Mouse (Mus musculus) CH12.LX (cell line): Measurements from ENCODE around the gene Clspn. TPM values are rescaled to one million over a fixed set of nuclear protein-coding genes. Genes with fewer than 3 reads are reported as not detected.

ENCODE experiments used
- DNase-seq: peaks from one replicate; pipeline ENCODE4 v3.0.0-alpha.2; 2013; ENCODE audit errors: extremely low read depth
- H3K27ac ChIP-seq: 2 replicates; pipeline ENCODE4 v1.5.1; 2012; ENCODE audit warnings: low read depth, mild to moderate bottlenecking, control low read depth, moderate library complexity; ENCODE audit not compliant: insufficient read depth
- H3K27me3 ChIP-seq: replicated peaks from 2 replicates; pipeline ENCODE3; 2012; ENCODE audit warnings: inconsistent platforms
- H3K36me3 ChIP-seq, 2 experiments: replicated peaks in 1 of 2; 2 replicates each; pipeline versions ENCODE3 to v1.6.1; 2012; ENCODE audit warnings: inconsistent platforms in 1 of 2, low read length in 1 of 2, mild to moderate bottlenecking in 1 of 2, mixed read lengths in 1 of 2, moderate library complexity in 1 of 2; ENCODE audit not compliant: control insufficient read depth in 1 of 2, insufficient read depth in 1 of 2
- H3K4me1 ChIP-seq, 2 experiments: 2 replicates each; pipeline ENCODE4 v1.6.1; 2012; ENCODE audit warnings: inconsistent platforms in 1 of 2, moderate library complexity in 1 of 2; ENCODE audit not compliant: insufficient read depth in 2 of 2, control insufficient read depth in 1 of 2
- H3K4me2 ChIP-seq: 2 replicates; pipeline ENCODE4 v1.6.1; 2012; ENCODE audit warnings: low read depth, mild to moderate bottlenecking, control low read depth; ENCODE audit not compliant: poor library complexity, insufficient read depth, severe bottlenecking
- H3K4me3 ChIP-seq, 3 experiments: fragments of 150-350 bp in 1 of 3; sonication (generic) in 1 of 3; replicated peaks in 1 of 3; 2 replicates each; pipeline versions ENCODE3 to v1.5.1; 2011 to 2012; ENCODE audit warnings: low read depth in 2 of 3, low read length in 2 of 3, mild to moderate bottlenecking in 2 of 3, moderate library complexity in 2 of 3, control low read depth in 1 of 3, improper control_type of control experiment in 1 of 3, inconsistent platforms in 1 of 3, mixed read lengths in 1 of 3; ENCODE audit not compliant: poor library complexity in 1 of 3
- H3K79me2 ChIP-seq: replicated peaks from 2 replicates; pipeline ENCODE4 v1.6.1; 2012; ENCODE audit warnings: mild to moderate bottlenecking, moderate library complexity; ENCODE audit not compliant: control insufficient read depth, poor library complexity, insufficient read depth, severe bottlenecking; ENCODE audit errors: extremely low read depth
- H3K9ac ChIP-seq: 2 replicates; pipeline ENCODE4 v1.6.1; 2012; ENCODE audit warnings: low read depth, mild to moderate bottlenecking, control low read depth, moderate library complexity; ENCODE audit not compliant: insufficient read depth
- H3K9me3 ChIP-seq: replicated peaks from 2 replicates; pipeline ENCODE3; 2012; ENCODE audit warnings: low read length, inconsistent platforms, mixed read lengths
- BHLHE40 ChIP-seq: IDR thresholded peaks from 2 replicates; pipeline ENCODE4 v1.6.1; 2011; ENCODE audit warnings: mild to moderate bottlenecking, low read depth, low read length, improper control_type of control experiment
- CHD1 ChIP-seq: IDR thresholded peaks from 2 replicates; pipeline ENCODE4 v1.6.1; 2012; ENCODE audit warnings: low read depth, low read length, improper control_type of control experiment, inconsistent platforms
- CHD2 ChIP-seq: IDR thresholded peaks from 2 replicates; pipeline ENCODE4 v1.6.1; 2011; ENCODE audit warnings: low read length, improper control_type of control experiment
- ELF1 ChIP-seq: IDR thresholded peaks from 2 replicates; pipeline ENCODE4 v1.6.1; 2014; ENCODE audit warnings: low read depth, mild to moderate bottlenecking, inconsistent platforms, low read length, improper control_type of control experiment
- EP300 ChIP-seq: IDR thresholded peaks from 2 replicates; pipeline ENCODE4 v1.6.1; 2011; ENCODE audit warnings: low read length, improper control_type of control experiment
- ETS1 ChIP-seq: conservative IDR thresholded peaks from 2 replicates; pipeline ENCODE4 v1.6.1; 2012; ENCODE audit warnings: low read depth, mild to moderate bottlenecking, inconsistent platforms, low read length, improper control_type of control experiment, moderate library complexity
- GABPA ChIP-seq: IDR thresholded peaks from 2 replicates; pipeline ENCODE4 v1.6.1; 2012; ENCODE audit warnings: low read depth, low read length, improper control_type of control experiment, inconsistent platforms; ENCODE audit not compliant: insufficient replicate concordance
- HCFC1 ChIP-seq: IDR thresholded peaks from 2 replicates; pipeline ENCODE4 v1.6.1; 2012; ENCODE audit warnings: low read depth, mild to moderate bottlenecking, inconsistent platforms, low read length, improper control_type of control experiment
- IRF4 ChIP-seq: IDR thresholded peaks from 2 replicates; pipeline ENCODE4 v1.6.1; 2014; ENCODE audit warnings: low read depth, mild to moderate bottlenecking, inconsistent platforms, low read length, improper control_type of control experiment
- JUN ChIP-seq: IDR thresholded peaks from 2 replicates; pipeline ENCODE4 v1.6.1; 2011; ENCODE audit warnings: low read depth, mild to moderate bottlenecking, low read length, improper control_type of control experiment, moderate library complexity; ENCODE audit not compliant: insufficient read depth
- JUND ChIP-seq: conservative IDR thresholded peaks from 2 replicates; pipeline ENCODE4 v1.6.1; 2011; ENCODE audit warnings: low read depth, low read length, improper control_type of control experiment
- KAT2A ChIP-seq: IDR thresholded peaks from 2 replicates; pipeline ENCODE4 v1.6.1; 2012; ENCODE audit warnings: low read length, improper control_type of control experiment, inconsistent platforms; ENCODE audit not compliant: insufficient replicate concordance
- MEF2A ChIP-seq: IDR thresholded peaks from 2 replicates; pipeline ENCODE4 v1.6.1; 2014; ENCODE audit warnings: low read depth, mild to moderate bottlenecking, inconsistent platforms, low read length, improper control_type of control experiment, borderline replicate concordance
- MXI1 ChIP-seq: IDR thresholded peaks from 2 replicates; pipeline ENCODE4 v1.6.1; 2011; ENCODE audit warnings: mild to moderate bottlenecking, low read depth, low read length, improper control_type of control experiment
- POLR2A ChIP-seq: IDR thresholded peaks from 2 replicates; pipeline ENCODE4 v1.6.1; 2011; ENCODE audit warnings: low read depth, mild to moderate bottlenecking, improper control_type of control experiment, low read length
- POLR2AphosphoS2 ChIP-seq: IDR thresholded peaks from 2 replicates; pipeline ENCODE4 v1.6.1; 2011; ENCODE audit warnings: low read depth, low read length, improper control_type of control experiment
- RCOR1 ChIP-seq: conservative IDR thresholded peaks from 2 replicates; pipeline ENCODE4 v1.6.1; 2012; ENCODE audit warnings: low read depth, mild to moderate bottlenecking, inconsistent platforms, low read length, improper control_type of control experiment
- SIN3A ChIP-seq: IDR thresholded peaks from 2 replicates; pipeline ENCODE4 v1.6.1; 2012; ENCODE audit warnings: low read length, improper control_type of control experiment, inconsistent platforms
- TCF12 ChIP-seq: IDR thresholded peaks from 2 replicates; pipeline ENCODE4 v1.6.1; 2014; ENCODE audit warnings: low read depth, mild to moderate bottlenecking, inconsistent platforms, low read length, improper control_type of control experiment
- USF2 ChIP-seq: conservative IDR thresholded peaks from 2 replicates; pipeline ENCODE4 v1.6.1; 2011; ENCODE audit warnings: low read depth, low read length, improper control_type of control experiment
- ZKSCAN1 ChIP-seq: IDR thresholded peaks from 2 replicates; pipeline ENCODE4 v1.6.1; 2012; ENCODE audit warnings: low read depth, inconsistent platforms, low read length, improper control_type of control experiment, borderline replicate concordance
- dilution Hi-C: fragments of 300-500 bp; cut with MboI; formaldehyde crosslinking; loops from 2 replicates; pipeline ENCODE4 v1.14.3; 2020; ENCODE audit warnings: low sequenced_read_pairs; ENCODE audit not compliant: extremely low pct_unique_long_range_greater_than_20kb, extremely low pct_ligation_motif_present
- in situ Hi-C: fragments of 300-500 bp; cut with MboI; formaldehyde crosslinking; loops from 3 replicates; pipeline ENCODE4 v1.14.3; 2019; ENCODE audit warnings: low sequenced_read_pairs, low pct_ligation_motif_present, low pct_unique_long_range_greater_than_20kb, mixed read lengths
- polyA plus RNA-seq: library from polyadenylated mRNA; unstranded; fragments of >175 nt; gene quantifications from 2 replicates; pipeline ENCODE4 v1.2.1, GENCODE M21; 2012; ENCODE audit warnings: low read depth; ENCODE audit not compliant: insufficient read length
- total RNA-seq, 2 experiments: library from RNA; depleted of rRNA; stranded (reverse); fragments of 300-350 nt in 1 of 2; fragments of >200 nt in 1 of 2; gene quantifications; 2 replicates each; pipeline ENCODE4 v1.2.3; 2012 to 2014

Clspn gene
- total and polyA plus RNA-seq, 3 experiments: 25.5 to 90.0 (median 34.9) TPM

DNA sequence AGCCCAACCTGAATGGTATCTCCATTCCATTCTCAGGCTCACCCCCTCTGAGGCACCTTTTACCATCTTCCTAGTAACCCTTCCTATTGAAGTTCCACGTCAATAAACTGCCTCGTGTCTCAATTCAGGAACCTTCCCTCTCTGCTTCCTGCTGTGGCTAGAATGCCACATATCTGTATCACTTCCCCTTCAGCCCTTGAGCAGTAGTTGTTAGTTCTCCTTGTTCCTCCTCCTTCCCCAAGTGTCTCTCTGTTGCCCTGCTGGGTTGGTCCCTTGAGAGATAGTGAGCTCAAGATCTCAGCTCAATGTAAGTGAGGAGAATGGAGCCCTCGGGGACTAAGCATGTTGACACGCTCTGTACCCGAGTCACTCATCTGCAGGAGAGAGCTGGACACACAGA is 19.9 kb upstream of the Clspn start:
- peak; percentile 87 for DNase-seq
- TF ChIP-seq POLR2AphosphoS2 (no peak), RCOR1 (0 out of 2 replicates have a peak, but pooled peaks have one; percentile 24), ELF1 (peak; percentile 45; the same call in 1 of the 2 replicates), POLR2A (peak; percentile 39; the same call in 1 of the 2 replicates), CHD2 (no peak), HCFC1 (no peak; the same call in 1 of the 2 replicates), MEF2A (no peak), ZKSCAN1 (no peak), EP300 (peak; percentile 86), JUN (no peak), BHLHE40 (peak; percentile 63), TCF12 (peak; percentile 52; the same call in 1 of the 2 replicates), KAT2A (0 out of 2 replicates have a peak, but pooled peaks have one; percentile 64), ETS1 (peak; percentile 62), IRF4 (peak; percentile 89), SIN3A (peak; percentile 66), MXI1 (peak; percentile 36; the same call in 1 of the 2 replicates), JUND (no peak)

DNA sequence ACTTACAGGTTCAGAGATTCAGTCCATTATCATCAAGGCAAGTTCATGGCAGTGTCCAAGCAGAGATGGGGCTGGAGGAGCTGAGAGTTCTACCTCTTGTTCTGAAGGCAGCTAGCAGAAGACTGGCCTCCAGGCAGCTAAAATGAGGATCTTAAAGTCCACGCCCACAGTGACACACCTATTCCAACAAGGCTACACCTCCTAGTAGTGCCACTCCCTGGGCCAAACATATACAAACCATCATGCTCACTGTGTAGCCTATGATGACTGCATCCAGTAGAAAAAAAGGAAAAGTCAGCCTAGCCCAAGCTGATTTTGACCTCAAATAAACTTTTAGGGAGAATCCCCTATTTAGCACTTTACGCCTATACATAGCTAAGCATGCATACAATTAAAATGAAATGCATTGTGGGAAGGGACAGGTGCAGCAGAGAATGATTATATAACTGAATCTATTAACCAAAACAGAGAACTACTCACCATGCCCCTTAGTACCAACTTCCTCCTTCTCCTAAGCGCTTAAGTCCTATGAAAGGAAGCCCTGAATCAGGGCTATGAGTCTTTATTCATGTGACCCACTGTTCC is 16.2 kb upstream of the Clspn start:
- Histone ChIP-seq H3K9ac (no peak overlapping the region), H3K27ac (no peak overlapping the region), H3K4me1 (peaks cover 8 to 52% of the 10 kb centered on the region in 2 experiments), H3K79me2 (no peaks in the 10 kb centered on the region), H3K36me3 (no peaks in the 10 kb centered on the region), H3K4me2 (no peak overlapping the region), H3K27me3 (no peaks in the 10 kb centered on the region), H3K4me3 (no peak overlapping the region), H3K9me3 (no peaks in the 10 kb centered on the region)
- TF ChIP-seq CHD1: no peak
- no peak for TF ChIP-seq GABPA
- no peak for TF ChIP-seq POLR2AphosphoS2
- no peak for TF ChIP-seq USF2
- dilution Hi-C loops: no loop called here
- in situ Hi-C loops: loop anchor here (5.0 kb wide), 1 partner anchor 213 kb away; the partner anchor contains the start of gene Tekt2
- DNase-seq: peak; percentile 41

More for the DNA sequence above, 19.9 kb upstream of the Clspn start:
- Histone ChIP-seq H3K79me2 (no peaks in the 10 kb centered on the region), H3K9me3 (no peaks in the 10 kb centered on the region), H3K36me3 (no peaks in the 10 kb centered on the region), H3K27me3 (peaks cover 7% of the 10 kb centered on the region), H3K4me2 (peak overlapping the region; percentile 9; the same call in 1 of the 2 replicates), H3K4me1 (peaks cover 8 to 50% of the 10 kb centered on the region in 2 experiments), H3K27ac (peak overlapping the region; percentile 49), H3K9ac (no peak overlapping the region), H3K4me3 (no peak overlapping the region)
- in situ Hi-C loops: no loop called here
- dilution Hi-C loops: no loop called here
